In genomic region chr7:143583956-143584355, GRCm38 (mm10) we compare ENCODE assay signal across 9 mouse cellular contexts. TPM values are rescaled to one million over a fixed set of nuclear protein-coding genes. Genes with fewer than 3 reads are reported as not detected.
DNase-seq lines count a peak whose midpoint lies in the region; ATAC-seq lines count a peak whose summit lies in the region.
"Had no signal": no experiment of that assay in that cellular context is flagged by ENCODE, and none has a peak within 500 bp of the region (broad histone marks: within the 10 kb centered on the region; RNA-seq: fewer than 3 reads in every experiment).

No protein-coding gene starts in this region.

- H3K4me3 ChIP-seq in kidney, embryonic 16.5 days (ENCODE audit: low read length) = no peak overlapping the region
- H3K4me3 ChIP-seq in heart, embryonic 15.5 days = no peak overlapping the region
- H3K4me3 ChIP-seq: neural tube, embryonic 12.5 days had no signal

- no peak overlapping the region for H3K9ac ChIP-seq in kidney, embryonic 16.5 days (replicated peaks; ENCODE audit: low read length)
- no peak overlapping the region for H3K9ac ChIP-seq in heart, embryonic 15.5 days
- H3K9ac ChIP-seq: neural tube, embryonic 12.5 days had no signal

- no peak overlapping the region for H3K27ac ChIP-seq in kidney, embryonic 16.5 days (ENCODE audit: low read length)
- no peak overlapping the region for H3K27ac ChIP-seq in heart, embryonic 15.5 days
- H3K27ac ChIP-seq: neural tube, embryonic 12.5 days had no signal

- H3K4me1 ChIP-seq in kidney, embryonic 16.5 days (ENCODE audit: insufficient read depth, low read length) = no peaks in the 10 kb centered on the region
- H3K4me1 ChIP-seq in heart, embryonic 15.5 days (replicated peaks) = no peaks in the 10 kb centered on the region
- H3K4me1 ChIP-seq: neural tube, embryonic 12.5 days had no signal

- DNase-seq in kidney, adult 18-20 months = peak; percentile 69
- DNase-seq in MN1 (ENCODE audit: low spot score) = peak; percentile 69
- peak; percentile 36 for DNase-seq in cerebellum, adult 9-11 months
- peak; percentile 32 to 41 for DNase-seq in left cerebral cortex, postnatal 36 days (ENCODE audit: low spot score in 2 of 2)
- peak; percentile 69 for DNase-seq in thymus, postnatal 0 days (ENCODE audit: low spot score)

- no peak; the same call in 1 of the 2 replicates for ATAC-seq in kidney, embryonic 16.5 days (ENCODE audit: low FRiP score, low TSS enrichment)
- peak; percentile 31; the same call in 1 of the 2 replicates for ATAC-seq in heart, embryonic 15.5 days (replicated peaks; ENCODE audit: insufficient number of reproducible peaks, insufficient read depth, low FRiP score, low read depth)
- ATAC-seq in neutrophil, adult 5-6 weeks (ENCODE audit: extremely low read depth, insufficient number of reproducible peaks, low FRiP score, poor library complexity, severe bottlenecking) = peak; percentile 73

- 28% methylated on average over 3 of the region's 3 CpGs for WGBS in kidney, embryonic 16.5 days
- WGBS in heart, embryonic 15.5 days = 26% methylated on average over 3 of the region's 3 CpGs

- H3K9me3 ChIP-seq in kidney, embryonic 16.5 days (ENCODE audit: low read length) = no peaks in the 10 kb centered on the region
- no peaks in the 10 kb centered on the region for H3K9me3 ChIP-seq in heart, embryonic 15.5 days (replicated peaks)
- H3K9me3 ChIP-seq: neural tube, embryonic 12.5 days had no signal

- intact Hi-C loops in left cerebral cortex, postnatal 36 days (cut with DNase I) = loop anchor here (5.0 kb wide), 2 partner anchors 113 to 163 kb away; no protein-coding TSS in a partner anchor

- H3K27me3 ChIP-seq in kidney, embryonic 16.5 days (ENCODE audit: insufficient read depth, low read length) = no peaks in the 10 kb centered on the region
- H3K27me3 ChIP-seq in heart, embryonic 15.5 days = no peaks in the 10 kb centered on the region
- H3K27me3 ChIP-seq: neural tube, embryonic 12.5 days had no signal

- H3K4me2 ChIP-seq in kidney, embryonic 16.5 days (replicated peaks; ENCODE audit: low read depth, low read length) = no peak overlapping the region
- H3K4me2 ChIP-seq in heart, embryonic 15.5 days = no peak overlapping the region
- H3K4me2 ChIP-seq: neural tube, embryonic 12.5 days had no signal

- H3K36me3 ChIP-seq in kidney, embryonic 16.5 days (ENCODE audit: insufficient read depth, low read length) = peaks cover 61% of the 10 kb centered on the region
- H3K36me3 ChIP-seq in heart, embryonic 15.5 days = peaks cover 43% of the 10 kb centered on the region

RNA-seq across cellular contexts. Expression of gene Cars, which starts 15.9 kb away (rescaled TPM):
- 72.3 and 74.2 TPM in 2 replicates for polyA plus RNA-seq in kidney, embryonic 16.5 days (2015; fragmentation: Nextera tagmentation; extraction: Ambion mirVana)
- polyA plus RNA-seq in heart, embryonic 15.5 days (2015; fragmentation: Nextera tagmentation; extraction: Ambion mirVana) = 24.7 and 34.5 TPM in 2 replicates
- 10 to 100 TPM; 47.6 to 65.2 TPM for total RNA-seq in left cerebral cortex, postnatal 36 days (2021)
- total RNA-seq in neutrophil, adult 5-6 weeks (2017) = 63.9 and 78.8 TPM in 2 replicates
- 40.3 and 42.9 TPM in 2 replicates for polyA plus RNA-seq in thymus, postnatal 0 days (2015; fragmentation: Nextera tagmentation; extraction: Ambion mirVana)

RNA-seq across cellular contexts. Expression of gene Nap1l4, which starts 35.0 kb away (rescaled TPM):
- 291 and 292 TPM in 2 replicates for polyA plus RNA-seq in kidney, embryonic 16.5 days (2015; fragmentation: Nextera tagmentation; extraction: Ambion mirVana)
- 218 and 232 TPM in 2 replicates for polyA plus RNA-seq in heart, embryonic 15.5 days (2015; fragmentation: Nextera tagmentation; extraction: Ambion mirVana)
- total RNA-seq in left cerebral cortex, postnatal 36 days (2021) = 100 to 1,000 TPM; 110 to 117 TPM
- 110 and 117 TPM in 2 replicates for total RNA-seq in neutrophil, adult 5-6 weeks (2017)
- polyA plus RNA-seq in thymus, postnatal 0 days (2015; fragmentation: Nextera tagmentation; extraction: Ambion mirVana) = 196 and 211 TPM in 2 replicates

RNA-seq across cellular contexts. Expression of gene Tnfrsf26, which starts 44.6 kb away (rescaled TPM):
- 0.51 and 0.56 TPM in 2 replicates for polyA plus RNA-seq in kidney, embryonic 16.5 days (2015; fragmentation: Nextera tagmentation; extraction: Ambion mirVana)
- 0.64 and 0.86 TPM in 2 replicates for polyA plus RNA-seq in heart, embryonic 15.5 days (2015; fragmentation: Nextera tagmentation; extraction: Ambion mirVana)
- under 1 TPM in 1 of 2 experiments, not detected in 1; 0.11 TPM for total RNA-seq in left cerebral cortex, postnatal 36 days (2021)
- 19.0 and 20.9 TPM in 2 replicates for total RNA-seq in neutrophil, adult 5-6 weeks (2017)
- 10.5 and 11.3 TPM in 2 replicates for polyA plus RNA-seq in thymus, postnatal 0 days (2015; fragmentation: Nextera tagmentation; extraction: Ambion mirVana)
